ENCODE assay signal across 8 mouse cellular contexts in genomic region chr8:71521634-71522033, GRCm38 (mm10). TPM values are rescaled to one million over a fixed set of nuclear protein-coding genes. Genes with fewer than 3 reads are reported as not detected.
A peak's percentile ranks its signal among the peaks of the same experiment; 100 is the strongest.
DNase-seq lines count a peak whose midpoint lies in the region; ATAC-seq and TF ChIP-seq lines count a peak whose summit lies in the region.

No protein-coding gene starts in this region.

- no peaks in the 10 kb centered on the region for H3K27me3 ChIP-seq in Patski
- peaks cover 31% of the 10 kb centered on the region for H3K27me3 ChIP-seq in hindbrain, embryonic 15.5 days

- H3K4me2 ChIP-seq in hindbrain, embryonic 15.5 days: no peak overlapping the region; the same call in 1 of the 2 replicates

- WGBS in hindbrain, embryonic 15.5 days: 5% methylated on average over 17 of the region's 17 CpGs

- peak; percentile 96 for ATAC-seq in Patski
- peak; percentile 90 for ATAC-seq in hindbrain, embryonic 15.5 days (ENCODE audit: low FRiP score, low read depth)

- H3K9ac ChIP-seq in hindbrain, embryonic 15.5 days: no peak overlapping the region

- in situ Hi-C loops in Patski (cut with MboI; ENCODE audit: low pct_unique_long_range_greater_than_20kb): loop anchor here (5.0 kb wide), 2 partner anchors 34 to 79 kb away; partner anchors contain the start of genes Ano8 and Gtpbp3

- no peak overlapping the region for H3K4me3 ChIP-seq in hindbrain, embryonic 15.5 days

- peak; percentile 99 for TF ChIP-seq CTCF in Patski (IDR thresholded peaks at IDR 0.05)

- H3K36me3 ChIP-seq in hindbrain, embryonic 15.5 days: no peaks in the 10 kb centered on the region

- H3K9me3 ChIP-seq in hindbrain, embryonic 15.5 days: no peaks in the 10 kb centered on the region

- H3K4me1 ChIP-seq in hindbrain, embryonic 15.5 days (replicated peaks): peaks cover 8% of the 10 kb centered on the region

- H3K27ac ChIP-seq in hindbrain, embryonic 15.5 days (replicated peaks): no peak overlapping the region

- CTCF ChIA-PET in Patski (lab: Charles Lee): interaction anchor here (1.1 to 3.8 kb wide), 7 partner anchors 9 to 130 kb away, joined by 3 to 29 read pairs (median 11); partner anchors contain the start of gene Mrpl34

- POLR2A ChIA-PET in Patski (lab: Charles Lee): no interaction called here

- peak; percentile 66 for DNase-seq in Patski (ENCODE audit: low read depth, low spot score)
- DNase-seq in cerebellum, postnatal 25 days: peak; percentile 92 to 96
- DNase-seq in frontal cortex, postnatal 36 days (ENCODE audit: low spot score in 2 of 2): peak; percentile 90 to 94
- peak; percentile 86 to 88 for DNase-seq in layer of hippocampus, postnatal 36 days
- DNase-seq in lung, postnatal 25 days (ENCODE audit: low spot score): peak; percentile 94
- peak; percentile 96 for DNase-seq in retina, embryonic 14.5 days (ENCODE audit: low spot score)
- peak; percentile 93 to 96 for DNase-seq in thymus, postnatal 36 days

RNA-seq across cellular contexts. Expression of gene Ccdc194, which starts 3.9 kb away (rescaled TPM):
- polyA plus RNA-seq in Patski (2021): 0.08 TPM
- 0.31 and 0.41 TPM in 2 replicates for polyA plus RNA-seq in hindbrain, embryonic 15.5 days (2015; fragmentation: Nextera tagmentation; extraction: Ambion mirVana)
- total RNA-seq in layer of hippocampus, postnatal 36 days (2021): not detected

RNA-seq across cellular contexts. Expression of gene Plvap, which starts 10.1 kb away (rescaled TPM):
- 0.21 TPM for polyA plus RNA-seq in Patski (2021)
- 9.5 and 10.9 TPM in 2 replicates for polyA plus RNA-seq in hindbrain, embryonic 15.5 days (2015; fragmentation: Nextera tagmentation; extraction: Ambion mirVana)
- 1 to 10 TPM; 6.3 to 6.7 TPM for total RNA-seq in layer of hippocampus, postnatal 36 days (2021)

RNA-seq across cellular contexts. Expression of gene Bst2, which starts 15.6 kb away (rescaled TPM):
- polyA plus RNA-seq in Patski (2021): 141 TPM
- polyA plus RNA-seq in hindbrain, embryonic 15.5 days (2015; fragmentation: Nextera tagmentation; extraction: Ambion mirVana): 11.3 and 19.5 TPM in 2 replicates
- 1 to 10 TPM; 3.0 to 5.8 TPM for total RNA-seq in layer of hippocampus, postnatal 36 days (2021)

RNA-seq across cellular contexts. Expression of gene Mvb12a, which starts 21.1 kb away (rescaled TPM):
- 103 TPM for polyA plus RNA-seq in Patski (2021)
- 60.3 and 61.7 TPM in 2 replicates for polyA plus RNA-seq in hindbrain, embryonic 15.5 days (2015; fragmentation: Nextera tagmentation; extraction: Ambion mirVana)
- total RNA-seq in layer of hippocampus, postnatal 36 days (2021): 10 to 100 TPM; 30.1 to 34.7 TPM

RNA-seq across cellular contexts. Expression of gene Gtpbp3, which starts 33.7 kb away (rescaled TPM):
- polyA plus RNA-seq in Patski (2021): 44.1 TPM
- 12.0 and 15.3 TPM in 2 replicates for polyA plus RNA-seq in hindbrain, embryonic 15.5 days (2015; fragmentation: Nextera tagmentation; extraction: Ambion mirVana)
- 10 to 100 TPM; 31.7 to 33.3 TPM for total RNA-seq in layer of hippocampus, postnatal 36 days (2021)
